Mouse (Mus musculus) gastrocnemius, postnatal 36 days (tissue): Measurements from ENCODE around the gene Maml3. TPM values are rescaled to one million over a fixed set of nuclear protein-coding genes. Genes with fewer than 3 reads are reported as not detected.

Experiments used
- DNase-seq, 2 experiments: peaks; one replicate each; pipeline ENCODE4 v3.0.0; 2022
- intact Hi-C: fragments of 180-260 bp; cut with DNase I; formaldehyde crosslinking; loops from one replicate; pipeline ENCODE4 v1.15.1; 2025
- total RNA-seq, 2 experiments: library from RNA; stranded (reverse); gene quantifications; 2 replicates each; pipeline ENCODE4 v1.2.3; 2021

The Maml3 gene
- total RNA-seq, 2 experiments from 2014 or later: 1.9 to 2.6 TPM

- no peak for DNase-seq
- intact Hi-C loops: no loop called here
Observed at GRCm38 (mm10) chr3:51885920-51886319, 219.0 kb downstream of the Maml3 start.

DNA sequence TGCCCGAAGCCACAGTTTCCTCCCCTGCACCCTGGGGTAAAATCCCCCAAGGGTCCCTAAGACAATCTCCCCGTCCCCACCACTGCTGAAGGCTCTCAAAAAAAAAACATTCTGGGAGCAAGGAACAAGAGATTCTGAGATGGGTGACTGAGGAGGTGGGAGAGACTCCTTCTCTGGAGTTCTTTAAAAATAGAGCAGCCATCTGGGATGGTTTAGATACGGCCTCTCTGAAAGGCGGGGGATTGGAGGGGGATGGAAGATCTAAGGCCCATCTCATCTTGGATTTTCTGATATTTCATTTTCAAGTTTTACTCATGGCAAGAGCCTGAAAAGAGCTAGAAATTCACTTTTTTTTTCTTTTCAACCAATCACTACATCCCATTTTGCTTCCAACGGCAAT is 219.4 kb downstream of the Maml3 start:
- no peak for DNase-seq
- intact Hi-C loops: no loop called here

- DNase-seq: no peak
- intact Hi-C loops: no loop called here
Observed at GRCm38 (mm10) chr3:51881981-51882380, 222.9 kb downstream of the Maml3 start.

DNA sequence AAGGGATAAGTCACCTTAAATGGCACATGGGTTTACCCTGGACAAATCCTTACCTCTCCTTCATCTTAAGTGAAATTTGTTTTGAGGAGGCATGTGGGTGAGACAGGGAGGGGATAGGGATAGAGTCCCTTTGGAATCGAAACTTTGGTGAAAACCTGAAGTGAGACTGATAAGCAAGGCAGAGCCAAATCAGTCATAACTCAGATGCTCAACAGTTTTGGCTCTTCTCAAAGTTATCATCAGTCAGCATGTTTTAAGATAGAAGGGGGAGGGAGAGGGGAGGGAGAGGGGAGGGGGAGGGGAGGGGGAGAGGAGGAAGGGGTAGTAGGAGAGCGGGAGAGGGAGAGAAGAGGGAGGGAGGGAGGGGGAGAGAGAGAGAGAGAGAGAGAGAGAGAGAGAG is 223.5 kb downstream of the Maml3 start:
- no peak for DNase-seq
- intact Hi-C loops: no loop called here

- DNase-seq: no peak
- intact Hi-C loops: no loop called here
Observed at GRCm38 (mm10) chr3:51880506-51881036, 224.3 kb downstream of the Maml3 start.

DNA sequence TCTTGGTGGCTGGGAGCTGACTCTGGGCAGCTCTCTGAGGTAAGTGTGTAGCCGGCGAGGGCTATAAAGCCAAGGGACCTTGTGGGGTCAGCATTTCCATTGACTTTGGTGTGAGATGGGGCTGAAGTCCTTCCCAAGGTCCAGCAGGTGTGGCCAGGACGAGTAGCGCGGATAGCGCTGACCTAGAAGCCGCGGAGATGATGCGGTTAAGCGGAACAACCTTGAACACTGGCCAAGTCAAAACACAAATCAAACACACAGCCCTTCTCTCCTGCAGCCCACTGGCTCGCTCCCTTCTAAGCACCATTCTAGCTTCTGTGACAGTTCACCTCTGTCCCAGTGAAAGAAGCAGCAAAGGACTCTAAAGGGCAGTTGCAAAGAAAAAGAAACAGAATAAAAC is 225.7 kb downstream of the Maml3 start:
- DNase-seq: no peak
- intact Hi-C loops: no loop called here

DNA sequence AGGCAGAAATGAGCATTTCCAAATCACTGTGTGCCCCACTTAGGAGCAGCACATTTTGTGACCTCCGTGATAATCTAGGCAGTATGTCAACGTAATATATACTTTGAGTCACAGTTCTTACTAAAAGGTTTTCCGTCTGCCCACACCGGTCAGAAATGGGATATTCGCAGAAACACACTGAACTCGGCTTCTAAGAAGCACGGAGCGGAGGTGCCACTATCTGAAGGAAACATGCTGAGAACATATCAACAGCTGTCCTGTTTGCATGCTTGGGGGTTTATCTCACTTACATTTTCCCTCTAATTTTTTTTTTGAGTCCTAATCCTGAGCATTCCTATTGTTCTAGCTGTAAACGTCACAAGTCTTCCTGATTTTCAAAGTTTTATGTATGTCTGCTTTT is 226.3 kb downstream of the Maml3 start:
- intact Hi-C loops: no loop called here
- no peak for DNase-seq

DNA sequence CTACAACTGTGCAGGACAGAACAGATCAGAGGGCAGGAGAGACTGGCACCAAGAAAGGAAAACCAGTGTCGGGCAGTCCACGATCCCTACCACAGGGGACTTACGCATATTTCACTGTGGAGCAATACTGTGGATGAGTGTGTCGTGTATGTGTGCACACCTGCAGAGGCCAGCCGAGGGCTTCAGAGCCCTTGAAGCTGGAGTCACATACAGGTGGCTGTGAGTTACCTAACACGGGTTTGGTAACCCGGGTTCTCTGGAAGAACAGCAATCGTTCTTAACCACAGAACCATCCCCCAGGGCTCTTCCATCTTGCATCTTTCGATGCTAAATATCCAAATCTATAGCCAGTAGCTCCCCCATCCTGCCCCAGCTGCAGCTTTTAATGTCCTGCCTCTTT is 228.1 kb downstream of the Maml3 start:
- intact Hi-C loops: no loop called here
- DNase-seq: no peak

GRCm38 (mm10) chr3:51875629-51876028 is 229.2 kb downstream of the Maml3 start:
- no peak for DNase-seq
- intact Hi-C loops: no loop called here

DNA sequence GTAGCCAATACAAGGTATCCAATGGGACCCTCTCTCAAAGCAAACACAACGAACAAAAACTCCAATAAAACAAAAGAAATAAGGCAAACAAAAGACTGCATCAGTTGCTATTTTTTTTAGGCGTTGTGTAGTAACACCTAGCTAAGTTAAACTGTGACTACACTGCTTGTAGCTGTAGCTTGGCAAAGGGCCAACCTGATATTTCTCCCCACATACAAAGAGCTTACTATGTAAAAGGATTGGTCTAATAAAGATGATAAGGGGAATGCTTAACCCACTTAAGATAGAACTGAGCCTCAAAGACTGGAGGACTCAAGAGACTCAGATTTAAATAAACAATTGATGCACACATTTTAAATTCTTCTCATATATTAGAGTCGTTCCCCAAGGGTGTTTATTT is 230.6 kb downstream of the Maml3 start:
- intact Hi-C loops: no loop called here
- DNase-seq: no peak

- DNase-seq: no peak
- intact Hi-C loops: no loop called here
Observed at GRCm38 (mm10) chr3:51872771-51873170, 232.1 kb downstream of the Maml3 start.

DNA sequence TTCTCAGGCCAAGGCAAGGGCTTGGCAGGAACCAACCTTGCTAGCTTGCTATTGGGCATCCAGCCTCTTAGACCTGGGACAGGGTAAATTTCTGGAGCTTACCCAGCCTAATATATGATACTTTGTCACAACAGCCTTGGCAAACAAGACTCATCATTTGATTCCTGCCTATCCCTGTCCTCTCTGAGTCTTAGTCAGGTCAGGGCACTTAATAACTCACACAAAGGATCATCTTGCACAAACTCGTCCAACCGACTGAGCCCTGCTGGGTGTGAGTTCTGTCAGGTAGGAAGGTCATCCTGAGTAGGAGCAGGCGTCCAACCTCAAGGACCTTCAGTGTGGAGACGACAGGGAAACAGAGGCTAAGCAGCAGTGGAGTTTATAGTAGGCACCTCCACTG is 233.5 kb downstream of the Maml3 start:
- DNase-seq: no peak
- intact Hi-C loops: no loop called here

DNA sequence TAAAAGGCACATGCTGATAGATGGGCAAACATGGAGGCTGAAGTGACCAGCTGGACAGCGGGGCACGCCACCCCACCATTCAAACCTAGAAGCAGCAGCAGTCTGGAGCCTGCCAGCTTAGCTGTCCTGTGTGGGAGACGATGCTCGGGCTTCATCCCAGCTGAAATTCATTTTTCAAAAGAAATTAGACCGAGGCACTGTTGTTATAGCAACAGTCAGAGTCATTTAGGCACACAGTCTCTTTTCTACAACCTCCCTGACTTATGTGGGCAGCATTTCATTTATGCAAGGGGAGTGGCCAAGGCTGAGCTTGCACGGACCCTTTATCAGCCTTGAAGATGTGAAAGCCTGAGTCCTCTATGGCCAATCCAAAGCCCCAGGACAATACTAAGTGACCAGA is 234.9 kb downstream of the Maml3 start:
- intact Hi-C loops: no loop called here
- no peak for DNase-seq

DNA sequence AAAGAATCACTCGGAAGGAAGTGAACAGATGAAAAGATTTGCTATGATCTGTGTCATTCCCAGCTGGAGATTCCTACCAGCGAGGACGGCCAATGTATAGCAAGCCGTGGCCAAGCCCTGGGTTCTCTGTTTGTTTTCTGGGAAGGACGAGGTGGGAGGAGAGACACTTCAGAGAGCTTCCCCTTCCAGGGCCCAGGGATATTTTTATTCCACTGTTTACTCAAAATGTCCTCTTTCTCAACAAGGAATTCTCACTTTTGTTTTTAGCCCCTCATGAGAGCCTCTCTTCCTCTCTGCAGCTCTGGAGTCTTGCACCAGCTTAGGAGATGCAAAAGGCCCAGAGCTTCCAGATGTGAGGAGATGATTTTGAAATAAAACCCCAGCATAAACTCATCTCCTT is 236.0 kb downstream of the Maml3 start:
- intact Hi-C loops: no loop called here
- no peak for DNase-seq

DNA sequence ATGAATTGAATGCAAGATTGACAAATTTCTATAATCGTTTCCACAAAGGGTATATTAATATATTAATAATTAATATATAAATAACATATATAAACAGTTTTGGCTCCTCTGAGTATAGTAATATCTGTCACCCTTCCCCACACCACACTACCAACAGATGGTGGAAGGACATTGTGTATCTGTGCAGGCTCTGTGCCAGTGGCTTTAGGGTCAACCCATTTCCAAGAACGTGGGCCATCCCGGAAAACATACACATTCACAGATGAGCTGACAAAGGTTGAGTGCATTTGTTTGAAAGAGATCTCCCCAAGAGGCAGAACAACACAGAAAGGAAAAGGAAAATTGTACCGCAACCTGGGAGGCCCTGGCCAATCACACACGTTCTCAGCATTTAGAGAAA is 238.4 kb downstream of the Maml3 start:
- DNase-seq: no peak
- intact Hi-C loops: no loop called here

GRCm38 (mm10) chr3:51861631-51862030 is 243.2 kb downstream of the Maml3 start:
- no peak for DNase-seq
- intact Hi-C loops: no loop called here

- intact Hi-C loops: no loop called here
Observed at GRCm38 (mm10) chr3:51860458-51860857, 244.4 kb downstream of the Maml3 start.

GRCm38 (mm10) chr3:51859208-51859607 is 245.7 kb downstream of the Maml3 start:
- DNase-seq: no peak
- intact Hi-C loops: no loop called here

More at GRCm38 (mm10) chr3:51860458-51860857, 244.4 kb downstream of the Maml3 start:
- no peak for DNase-seq

DNA sequence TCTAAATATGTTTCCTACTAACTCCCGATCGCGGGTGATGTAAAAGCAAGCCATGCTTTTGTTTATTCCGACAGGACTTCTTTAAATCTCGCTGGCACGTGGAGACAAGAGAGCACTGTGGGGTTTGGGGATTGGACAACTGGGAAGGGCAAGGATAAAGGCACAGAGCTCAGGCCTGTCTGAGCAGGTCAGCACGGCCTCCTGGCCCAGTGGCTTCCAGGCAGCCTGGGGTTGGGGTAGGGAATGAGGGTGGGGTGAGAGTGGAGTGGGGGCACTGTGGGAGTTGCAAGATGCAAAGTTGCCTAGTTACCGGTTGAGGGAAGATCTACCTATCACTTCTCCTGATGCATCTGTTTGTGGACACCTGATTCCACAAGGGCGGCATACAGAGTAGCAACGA is 250.7 kb downstream of the Maml3 start:
- intact Hi-C loops: no loop called here
- DNase-seq: no peak

DNA sequence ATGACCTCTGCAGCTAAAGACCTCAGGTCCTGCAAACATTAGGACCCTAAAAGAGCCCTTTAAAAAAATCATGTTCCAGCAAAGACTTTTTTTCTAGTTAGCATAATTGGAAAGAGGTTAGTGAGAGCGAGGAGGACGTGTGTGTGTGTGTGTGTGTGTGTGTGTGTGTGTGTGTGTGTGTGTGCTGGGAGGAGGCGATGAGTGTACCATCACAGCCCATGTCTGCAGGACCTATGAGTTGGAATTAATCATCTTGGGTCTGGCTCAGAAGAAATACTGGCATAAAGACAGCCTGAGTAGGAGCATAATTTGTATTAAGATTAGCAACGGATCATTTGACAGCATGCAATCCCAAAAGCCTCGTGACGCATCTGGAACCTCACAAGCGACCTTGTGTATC is 251.3 kb downstream of the Maml3 start:
- DNase-seq: no peak
- intact Hi-C loops: no loop called here

GRCm38 (mm10) chr3:51852692-51853091 is 252.2 kb downstream of the Maml3 start:
- DNase-seq: no peak
- intact Hi-C loops: no loop called here

GRCm38 (mm10) chr3:51851596-51851995 is 253.3 kb downstream of the Maml3 start:
- intact Hi-C loops: no loop called here
- DNase-seq: no peak

DNA sequence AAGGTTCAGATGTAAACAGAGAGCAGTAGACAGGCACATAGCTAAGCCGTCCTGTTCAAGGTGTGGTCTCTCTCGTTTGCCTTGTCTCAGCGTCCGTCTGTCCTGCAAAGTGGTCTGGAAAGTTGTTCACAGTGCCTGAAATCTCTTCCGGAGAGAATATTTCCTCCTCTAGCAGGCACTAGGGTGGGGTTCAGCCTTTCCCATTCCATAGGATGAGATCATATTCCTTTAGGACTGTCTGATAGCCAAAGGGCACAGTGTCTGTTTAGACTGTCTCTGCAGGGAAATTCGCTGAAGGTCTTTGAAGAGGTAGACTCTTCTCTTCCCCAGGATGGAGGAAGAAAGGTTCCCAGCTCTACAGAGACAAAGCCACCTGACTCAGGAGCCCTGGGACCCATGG is 255.4 kb downstream of the Maml3 start:
- DNase-seq: no peak
- intact Hi-C loops: loop anchor here (5.0 kb wide), 1 partner anchor 228 kb away; no protein-coding TSS in a partner anchor
